Mouse (Mus musculus): ENCODE results near the gene Serpina5.
A peak's percentile ranks its signal among the peaks of the same experiment; 100 is the strongest.

Gene Serpina5

DNA sequence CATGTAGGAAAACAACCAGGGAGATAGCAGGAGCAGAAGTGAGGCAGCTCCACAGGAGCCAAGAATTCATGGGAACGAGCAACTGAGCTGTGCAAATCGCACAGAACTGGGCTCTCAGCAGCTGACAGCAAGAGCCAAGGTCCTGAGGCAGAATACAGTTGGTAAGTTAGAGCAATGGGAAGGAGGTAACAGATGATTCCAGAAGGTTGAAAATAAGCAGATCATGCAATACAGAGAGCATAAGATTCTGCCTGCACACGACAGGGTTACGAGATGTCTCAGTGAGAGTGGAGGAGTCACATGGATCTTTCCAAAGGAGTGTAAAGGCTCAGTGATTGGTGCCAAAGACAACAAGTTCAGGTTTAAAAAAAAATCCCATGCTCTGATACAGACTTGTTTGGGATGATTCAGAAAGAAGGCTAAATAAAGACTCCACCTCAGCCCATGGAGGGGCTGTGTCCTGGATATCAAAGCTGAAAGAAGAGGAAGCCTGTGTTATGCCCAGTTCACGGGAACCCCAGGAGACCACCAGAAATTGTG is 24.2 kb downstream of the Serpina5 start:
- DNase-seq (ENCODE audit: low read depth, low spot score) = peak; percentile 57

DNA sequence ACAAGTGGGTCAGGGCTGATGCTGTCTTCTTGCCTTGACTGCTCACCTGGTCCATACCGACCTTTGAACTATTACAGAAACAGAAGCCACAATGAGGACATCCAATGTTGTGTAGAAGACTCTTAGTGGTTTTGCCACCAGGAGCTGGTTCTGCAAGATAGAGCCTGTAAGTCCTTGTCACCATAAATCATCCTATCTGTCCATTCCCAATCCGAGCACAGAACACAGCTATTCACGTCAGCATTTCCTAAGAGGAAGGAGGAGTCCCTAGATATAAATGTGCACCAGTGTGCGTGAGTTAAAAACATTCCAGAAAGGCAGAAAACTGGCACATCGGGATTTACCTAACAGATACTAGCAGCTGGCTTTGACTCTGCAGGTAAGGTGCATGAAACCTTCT is 26.8 kb downstream of the Serpina5 start, which contains the start of gene Serpina3b:
TSS of gene Serpina3b (plus strand) at position 301 of the 400 bp plus-strand sequence.
- DNase-seq (ENCODE audit: low read depth, low spot score) = no peak

DNA sequence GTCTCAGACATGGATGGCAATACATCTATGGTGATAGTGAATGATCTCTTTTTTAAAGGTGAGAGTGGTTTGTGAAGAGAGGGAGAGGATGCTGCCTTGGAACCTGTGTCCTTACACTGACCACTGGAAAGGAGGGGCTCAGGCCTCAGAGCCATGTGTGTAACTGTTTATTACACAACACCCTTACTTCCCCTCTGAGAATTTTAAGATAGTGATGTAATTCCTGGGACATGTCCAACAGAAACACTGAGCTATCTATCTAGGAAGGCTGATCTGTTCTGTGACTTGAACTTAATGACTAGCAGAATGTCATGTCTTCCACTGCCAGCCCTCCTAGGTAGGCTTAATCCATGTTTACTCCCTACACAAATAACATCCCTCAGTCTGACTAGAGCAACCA is 30.1 kb downstream of the Serpina5 start:
- peak; percentile 72 for DNase-seq (ENCODE audit: low read depth, low spot score)

DNA sequence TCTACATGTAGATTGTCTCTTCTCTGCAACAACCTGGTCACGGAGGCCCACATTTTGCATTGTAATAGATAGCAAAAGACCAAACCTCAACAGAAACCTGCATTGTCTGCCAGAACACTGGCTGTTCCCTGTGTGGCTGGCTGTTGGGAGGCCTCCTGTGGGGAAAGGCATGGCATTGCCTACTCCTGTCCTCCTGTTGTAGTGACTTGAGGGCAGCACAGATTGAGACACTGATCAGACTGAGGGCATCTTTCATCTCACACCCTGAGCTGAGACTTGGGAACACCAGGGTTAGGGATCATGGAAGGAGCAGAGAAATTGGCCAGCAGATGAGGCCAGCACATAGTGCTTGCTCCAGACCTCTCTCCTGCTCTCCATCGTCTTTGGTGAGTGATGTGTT is 37.3 kb downstream of the Serpina5 start:
- DNase-seq (ENCODE audit: low read depth, low spot score) = no peak

DNA sequence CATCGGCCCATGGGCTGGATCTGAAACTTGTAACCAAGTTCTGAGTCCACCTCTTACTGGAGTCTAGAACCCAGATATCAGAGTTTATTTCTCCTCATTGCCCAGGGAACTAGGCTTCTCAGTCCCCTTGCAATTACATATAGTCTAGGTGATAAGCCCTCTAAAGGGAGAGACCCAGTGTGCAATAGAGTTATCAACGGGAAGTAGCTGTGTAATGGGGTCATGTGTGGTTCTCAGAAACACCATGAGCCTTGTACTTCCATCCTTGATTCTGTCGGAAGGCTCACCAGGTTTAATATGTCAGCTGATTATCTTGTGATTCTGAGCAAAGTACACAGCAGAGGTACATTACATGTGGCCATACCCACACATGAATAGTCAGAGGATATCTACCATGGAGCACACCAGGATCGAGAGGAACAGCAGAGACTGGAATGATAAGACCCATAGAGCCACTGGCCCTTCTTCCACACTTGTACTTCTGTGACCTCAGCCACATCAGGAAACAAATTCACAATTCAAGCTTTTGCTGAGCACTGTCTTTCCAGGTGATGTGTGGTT is 39.7 kb downstream of the Serpina5 start:
- DNase-seq (ENCODE audit: low read depth, low spot score) = no peak

DNA sequence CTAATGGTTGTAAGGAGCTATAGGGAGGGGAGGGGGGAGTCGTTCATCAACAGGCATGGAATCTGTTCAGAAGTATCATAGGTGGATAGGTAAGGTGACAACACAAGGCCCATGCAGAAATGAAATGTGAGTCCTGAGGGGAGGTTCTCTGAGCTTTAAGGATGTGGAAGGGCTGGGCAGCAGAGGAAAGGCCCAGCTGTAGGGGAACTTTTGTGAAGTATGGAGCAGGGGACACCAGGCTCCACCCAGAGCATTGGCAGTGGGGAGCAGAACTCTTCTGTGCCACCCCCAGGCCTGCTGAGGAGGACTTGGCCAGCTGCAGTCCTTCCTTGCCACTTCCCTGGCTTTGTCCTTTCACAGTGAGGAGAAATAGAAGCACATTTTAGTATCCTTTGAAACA is 40.6 kb downstream of the Serpina5 start:
- DNase-seq (ENCODE audit: low read depth, low spot score) = peak; percentile 26

DNA sequence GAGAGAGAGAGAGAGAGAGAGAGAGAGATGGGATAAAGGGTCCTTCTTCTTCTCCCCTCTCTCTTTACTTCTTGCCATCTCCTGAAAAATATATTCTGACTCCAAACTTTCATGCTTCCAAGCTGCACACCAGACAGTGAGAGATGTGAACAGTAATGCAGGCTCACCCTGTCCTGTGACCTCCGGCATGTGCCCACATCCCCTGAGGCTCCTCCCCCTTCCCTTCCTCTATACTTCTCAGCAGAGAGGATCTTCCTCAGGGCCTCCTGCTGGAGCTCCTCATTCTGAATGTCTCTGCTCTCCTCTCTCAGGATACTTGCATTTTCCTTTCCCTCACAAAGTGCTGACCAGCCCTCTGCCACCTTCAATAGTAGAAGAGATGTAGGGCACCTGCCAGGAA is 41.5 kb downstream of the Serpina5 start:
- no peak for DNase-seq (ENCODE audit: low read depth, low spot score)

DNA sequence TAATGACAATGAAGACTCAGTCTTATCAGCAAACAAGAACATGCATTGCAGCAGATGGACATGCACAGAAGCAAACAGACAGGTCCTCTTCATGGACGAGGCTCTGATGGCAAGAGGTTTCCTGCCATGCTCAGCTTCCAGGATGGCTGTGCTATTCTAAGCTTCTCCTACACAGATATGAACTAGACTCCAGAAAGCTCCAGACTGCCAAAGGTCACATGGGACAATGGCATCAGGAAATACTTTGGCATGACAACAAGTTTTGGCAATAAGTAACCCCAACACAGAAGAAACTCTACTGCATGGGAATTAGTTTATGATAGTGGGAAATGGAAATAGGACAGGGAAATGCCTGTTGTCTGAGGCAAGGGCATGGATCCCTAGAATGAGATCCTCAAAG is 42.4 kb downstream of the Serpina5 start:
- no peak for DNase-seq (ENCODE audit: low read depth, low spot score)

DNA sequence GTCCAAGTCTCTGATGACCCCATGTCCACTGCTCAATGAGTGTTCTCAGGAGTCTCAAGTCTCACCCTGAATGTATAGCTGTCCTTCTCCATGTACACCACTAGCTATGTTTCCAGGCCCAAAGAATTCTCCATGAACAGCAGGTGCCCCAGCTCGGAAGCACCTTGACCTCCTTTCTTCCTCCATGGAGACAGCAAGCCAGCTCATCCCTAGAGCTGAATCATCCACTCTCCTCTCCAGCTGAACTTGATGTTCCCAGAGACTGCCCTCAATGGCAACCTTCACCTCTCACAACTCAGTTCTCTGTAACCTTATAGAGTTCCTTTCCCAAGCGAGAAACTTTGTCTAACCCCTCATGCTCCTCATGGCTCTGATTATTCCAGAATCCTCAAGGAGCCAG is 44.7 kb downstream of the Serpina5 start:
- no peak for DNase-seq (ENCODE audit: low read depth, low spot score)

DNA sequence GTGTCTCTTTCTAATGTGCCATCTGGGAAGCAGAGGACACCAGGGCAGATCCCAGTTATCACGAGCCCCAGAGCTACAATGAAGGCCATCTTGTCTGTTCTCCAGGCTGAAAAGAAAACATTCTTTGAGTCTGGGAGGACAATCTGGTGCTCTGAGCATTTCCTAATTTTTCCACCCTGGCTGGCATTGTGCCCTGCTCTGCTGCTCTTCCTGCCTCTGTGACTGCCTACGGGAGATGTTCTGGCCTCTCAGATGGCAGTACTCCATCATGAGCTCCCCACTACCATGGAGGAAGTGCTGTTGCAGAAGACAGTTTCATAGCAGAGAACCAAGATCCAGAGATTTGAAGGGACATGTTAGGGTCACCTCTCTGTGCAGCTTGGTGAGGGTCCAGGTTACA is 51.1 kb downstream of the Serpina5 start:
- DNase-seq (ENCODE audit: low read depth, low spot score) = no peak

DNA sequence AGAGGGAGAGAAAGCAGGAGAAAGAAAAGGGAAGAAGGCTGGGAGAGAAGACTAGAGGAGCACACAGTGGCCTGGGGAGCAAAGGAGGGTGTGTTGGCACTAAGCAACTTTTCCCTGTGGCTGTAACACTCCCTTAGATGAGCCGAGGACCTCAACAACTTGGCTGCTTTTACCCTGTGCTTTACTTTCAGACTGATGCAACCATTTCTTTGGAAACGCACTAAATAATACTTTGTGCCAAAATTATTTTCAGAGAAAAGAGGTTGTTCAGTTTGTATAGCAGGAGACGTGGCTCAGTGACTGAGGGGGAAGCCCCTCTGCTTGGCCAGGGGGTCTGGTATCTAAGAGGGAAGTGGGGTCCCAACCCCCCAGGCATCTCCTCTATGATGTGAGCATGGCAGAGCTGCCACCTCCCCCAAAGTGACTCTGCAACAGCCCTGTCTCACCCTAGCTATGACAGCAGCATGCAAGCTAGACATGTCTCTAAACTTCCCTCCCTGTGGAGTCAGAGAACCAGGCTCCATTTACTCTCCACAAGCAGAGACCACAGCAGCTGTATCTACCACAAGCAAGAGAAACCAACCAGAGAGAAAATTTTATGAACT is 52.2 kb downstream of the Serpina5 start:
- DNase-seq (ENCODE audit: low read depth, low spot score) = no peak

DNA sequence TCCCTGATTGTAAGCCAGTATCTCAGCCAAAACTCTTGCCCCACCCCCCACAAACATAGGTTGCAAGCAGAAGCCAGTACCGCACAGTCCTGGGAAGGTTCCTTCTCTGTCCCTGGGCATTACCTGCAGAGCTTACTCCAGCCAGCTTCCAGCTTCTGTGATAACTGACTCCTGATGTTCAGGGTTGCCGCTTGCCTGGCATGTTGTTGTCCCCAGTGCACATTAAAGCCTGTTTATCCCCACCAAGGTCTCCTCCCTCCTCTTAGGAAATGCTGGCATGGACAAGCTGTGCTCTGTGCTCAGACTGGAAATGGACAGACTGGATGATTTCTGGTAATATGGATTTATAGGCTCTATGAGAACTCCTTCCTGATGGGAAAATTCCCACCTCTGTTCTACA is 52.7 kb downstream of the Serpina5 start, which contains the start of gene Serpina3c:
TSS of gene Serpina3c (minus strand) at position 215 of the 400 bp plus-strand sequence.
- no peak for DNase-seq (ENCODE audit: low read depth, low spot score)
